Mouse (Mus musculus): ENCODE measurements around the gene Usp42. TPM values are rescaled to one million over a fixed set of nuclear protein-coding genes. Genes with fewer than 3 reads are reported as not detected.

Gene Usp42
- total and polyA plus RNA-seq, 2 experiments from 2014 or later, result 5.6 to 6.0 TPM

GRCm38 (mm10) chr5:143677363-143677762 is 54.7 kb downstream of the Usp42 start:
- ATAC-seq (ENCODE audit: insufficient read depth, low read depth) (no peak), DNase-seq (ENCODE audit: low spot score) (no peak)
- H3K4me2 ChIP-seq (ENCODE audit: low read depth, low read length), result no peak overlapping the region
- TF ChIP-seq EP300 (IDR thresholded peaks at IDR 0.05; ENCODE audit: low read depth), result no peak
- TF ChIP-seq CTCF (IDR thresholded peaks at IDR 0.05; ENCODE audit: low read depth), result no peak
- H3K4me3 ChIP-seq (ENCODE audit: low read depth, low read length), result no peak overlapping the region
- no peaks in the 10 kb centered on the region for H3K9me3 ChIP-seq (replicated peaks; ENCODE audit: control insufficient read depth, low read length)
- H3K27ac ChIP-seq (ENCODE audit: low read depth), result no peak overlapping the region
- no peak overlapping the region for H3K9ac ChIP-seq (replicated peaks; ENCODE audit: low read depth, low read length)
- peaks cover 8% of the 10 kb centered on the region; the same call in 1 of the 2 replicates for H3K36me3 ChIP-seq (replicated peaks; ENCODE audit: control insufficient read depth, insufficient read depth, low read length)
- H3K4me1 ChIP-seq (ENCODE audit: control insufficient read depth, insufficient read depth), result peaks cover 37% of the 10 kb centered on the region
- WGBS, result 70% methylated on average over 4 of the region's 4 CpGs
- no peaks in the 10 kb centered on the region for H3K27me3 ChIP-seq (ENCODE audit: control insufficient read depth, insufficient read depth, low read length)

GRCm38 (mm10) chr5:143676218-143676985 is 55.7 kb downstream of the Usp42 start:
- H3K9me3 ChIP-seq (replicated peaks; ENCODE audit: control insufficient read depth, low read length), result no peaks in the 10 kb centered on the region
- DNase-seq (ENCODE audit: low spot score), result no peak
- peaks cover 8% of the 10 kb centered on the region; the same call in 1 of the 2 replicates for H3K36me3 ChIP-seq (replicated peaks; ENCODE audit: control insufficient read depth, insufficient read depth, low read length)
- no peak overlapping the region for H3K4me2 ChIP-seq (ENCODE audit: low read depth, low read length)
- H3K9ac ChIP-seq (replicated peaks; ENCODE audit: low read depth, low read length), result no peak overlapping the region
- no peak overlapping the region for H3K4me3 ChIP-seq (ENCODE audit: low read depth, low read length)
- no peaks in the 10 kb centered on the region for H3K27me3 ChIP-seq (ENCODE audit: control insufficient read depth, insufficient read depth, low read length)
- peaks cover 37% of the 10 kb centered on the region for H3K4me1 ChIP-seq (ENCODE audit: control insufficient read depth, insufficient read depth)
- WGBS, result 40% methylated on average over 5 of the region's 5 CpGs
- peak; percentile 21; the same call in 1 of the 2 replicates for ATAC-seq (ENCODE audit: insufficient read depth, low read depth)
- H3K27ac ChIP-seq (ENCODE audit: low read depth), result peak overlapping the region; percentile 36
- no peak for TF ChIP-seq CTCF (IDR thresholded peaks at IDR 0.05; ENCODE audit: low read depth)
- TF ChIP-seq EP300 (IDR thresholded peaks at IDR 0.05; ENCODE audit: low read depth), result no peak

GRCm38 (mm10) chr5:143674576-143674975 is 57.5 kb downstream of the Usp42 start:
- no peaks in the 10 kb centered on the region for H3K27me3 ChIP-seq (ENCODE audit: control insufficient read depth, insufficient read depth, low read length)
- H3K4me3 ChIP-seq (ENCODE audit: low read depth, low read length), result no peak overlapping the region
- no peaks in the 10 kb centered on the region for H3K9me3 ChIP-seq (replicated peaks; ENCODE audit: control insufficient read depth, low read length)
- 70% methylated on average over 5 of the region's 5 CpGs for WGBS
- TF ChIP-seq CTCF (IDR thresholded peaks at IDR 0.05; ENCODE audit: low read depth), result no peak
- no peak for TF ChIP-seq EP300 (IDR thresholded peaks at IDR 0.05; ENCODE audit: low read depth)
- no peak for DNase-seq (ENCODE audit: low spot score)
- ATAC-seq (ENCODE audit: insufficient read depth, low read depth), result no peak
- no peak overlapping the region for H3K27ac ChIP-seq (ENCODE audit: low read depth)
- H3K36me3 ChIP-seq (replicated peaks; ENCODE audit: control insufficient read depth, insufficient read depth, low read length), result no peaks in the 10 kb centered on the region
- no peak overlapping the region for H3K4me2 ChIP-seq (ENCODE audit: low read depth, low read length)
- H3K4me1 ChIP-seq (ENCODE audit: control insufficient read depth, insufficient read depth), result peaks cover 46% of the 10 kb centered on the region
- no peak overlapping the region for H3K9ac ChIP-seq (replicated peaks; ENCODE audit: low read depth, low read length)

DNA sequence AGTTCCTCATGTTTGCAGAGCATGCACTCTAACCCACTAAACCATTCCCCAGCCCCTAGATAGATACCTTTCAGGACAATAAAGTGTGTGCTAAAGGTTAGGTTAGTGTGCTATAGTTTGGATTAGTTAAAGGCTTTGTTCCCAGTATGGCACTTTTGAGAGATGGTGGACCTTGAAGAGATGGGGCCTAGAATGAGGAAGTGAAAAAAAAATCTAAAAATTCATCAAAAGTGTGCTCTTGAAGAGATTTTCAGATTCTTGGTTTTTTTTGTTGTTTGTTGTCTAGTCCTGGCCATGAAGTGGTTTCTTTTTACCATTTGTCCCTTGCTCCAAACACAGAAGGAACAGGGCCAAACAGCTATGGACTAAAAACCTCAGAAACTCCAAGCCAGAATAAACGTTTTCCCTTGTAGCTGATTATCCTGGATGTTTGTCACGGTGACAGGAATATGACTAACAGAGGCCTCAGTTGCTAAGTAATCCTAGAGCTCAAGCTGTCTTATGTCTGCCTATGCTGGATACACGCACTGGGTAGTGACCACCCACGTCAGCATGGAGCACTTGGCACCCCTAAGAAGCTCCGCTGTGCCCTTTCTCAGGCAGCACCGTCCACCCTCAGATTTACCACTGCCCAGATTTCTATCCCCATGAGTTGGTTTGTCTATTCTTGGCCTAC is 61.2 kb downstream of the Usp42 start:
- Histone ChIP-seq H3K27ac (ENCODE audit: low read depth) (peak overlapping the region; percentile 46; the same call in 1 of the 2 replicates), H3K36me3 (replicated peaks; ENCODE audit: control insufficient read depth, insufficient read depth, low read length) (no peaks in the 10 kb centered on the region), H3K27me3 (ENCODE audit: control insufficient read depth, insufficient read depth, low read length) (no peaks in the 10 kb centered on the region), H3K4me3 (ENCODE audit: low read depth, low read length) (no peak overlapping the region), H3K9me3 (replicated peaks; ENCODE audit: control insufficient read depth, low read length) (no peaks in the 10 kb centered on the region), H3K4me2 (ENCODE audit: low read depth, low read length) (no peak overlapping the region), H3K9ac (replicated peaks; ENCODE audit: low read depth, low read length) (no peak overlapping the region), H3K4me1 (ENCODE audit: control insufficient read depth, insufficient read depth) (peaks cover 33% of the 10 kb centered on the region)
- WGBS, result 68% methylated on average over 6 of the region's 6 CpGs
- DNase-seq (ENCODE audit: low spot score) (no peak), ATAC-seq (ENCODE audit: insufficient read depth, low read depth) (no peak)
- TF ChIP-seq EP300 (IDR thresholded peaks at IDR 0.05; ENCODE audit: low read depth) (no peak), CTCF (IDR thresholded peaks at IDR 0.05; ENCODE audit: low read depth) (no peak)

GRCm38 (mm10) chr5:143669839-143670238 is 62.2 kb downstream of the Usp42 start:
- TF ChIP-seq EP300 (IDR thresholded peaks at IDR 0.05; ENCODE audit: low read depth) (no peak), CTCF (IDR thresholded peaks at IDR 0.05; ENCODE audit: low read depth) (no peak)
- WGBS, result 41% methylated on average over 2 of the region's 2 CpGs
- H3K27me3 ChIP-seq (ENCODE audit: control insufficient read depth, insufficient read depth, low read length), result no peaks in the 10 kb centered on the region
- ATAC-seq (ENCODE audit: insufficient read depth, low read depth), result no peak
- no peak overlapping the region for H3K4me2 ChIP-seq (ENCODE audit: low read depth, low read length)
- H3K36me3 ChIP-seq (replicated peaks; ENCODE audit: control insufficient read depth, insufficient read depth, low read length), result no peaks in the 10 kb centered on the region
- peak overlapping the region; percentile 90 for H3K27ac ChIP-seq (ENCODE audit: low read depth)
- no peak overlapping the region for H3K9ac ChIP-seq (replicated peaks; ENCODE audit: low read depth, low read length)
- H3K9me3 ChIP-seq (replicated peaks; ENCODE audit: control insufficient read depth, low read length), result no peaks in the 10 kb centered on the region
- H3K4me3 ChIP-seq (ENCODE audit: low read depth, low read length), result no peak overlapping the region
- peaks cover 38% of the 10 kb centered on the region for H3K4me1 ChIP-seq (ENCODE audit: control insufficient read depth, insufficient read depth)
- no peak for DNase-seq (ENCODE audit: low spot score)

Measured in heart, postnatal 0 days (tissue).